Mouse (Mus musculus) embryonic facial prominence, embryonic 14.5 days (tissue): ENCODE data around the gene Dync1i1. TPM values are rescaled to one million over a fixed set of nuclear protein-coding genes. Genes with fewer than 3 reads are reported as not detected.

ENCODE experiments used
- ATAC-seq: fragments of 200-750 bp; cut with Nextera tagmentation; 2 replicates; pipeline ENCODE4 v1.8.0; 2017; ENCODE audit warnings: low read depth, moderate number of reproducible peaks, moderate TSS enrichment
- DNase-seq: peaks from one replicate; pipeline ENCODE4 v3.0.0-alpha.2; 2015; ENCODE audit warnings: low spot score
- H3K27ac ChIP-seq: fragments of 300-500 bp; sonication (generic); replicated peaks from 2 replicates; pipeline ENCODE4 v1.5.1; 2014; ENCODE audit warnings: low read depth, mild to moderate bottlenecking, low read length, moderate library complexity
- H3K27me3 ChIP-seq: fragments of 300-500 bp; sonication (generic); replicated peaks from 2 replicates; pipeline ENCODE4 v1.6.1; 2014; ENCODE audit warnings: low read length; ENCODE audit not compliant: control insufficient read depth, insufficient read depth
- H3K36me3 ChIP-seq: fragments of 300-500 bp; sonication (generic); 2 replicates; pipeline ENCODE4 v1.6.1; 2014; ENCODE audit warnings: low read length, mixed read lengths; ENCODE audit not compliant: control insufficient read depth, insufficient read depth
- H3K4me1 ChIP-seq: fragments of 300-500 bp; sonication (generic); 2 replicates; pipeline ENCODE4 v1.6.1; 2014; ENCODE audit warnings: antibody characterized with exemption, low read length; ENCODE audit not compliant: control insufficient read depth, insufficient read depth
- H3K4me2 ChIP-seq: fragments of 300-500 bp; sonication (generic); 2 replicates; pipeline ENCODE4 v1.6.1; 2014; ENCODE audit warnings: low read depth, mild to moderate bottlenecking, low read length, moderate library complexity, mixed read lengths
- H3K4me3 ChIP-seq: fragments of 300-500 bp; sonication (generic); 2 replicates; pipeline ENCODE4 v1.5.1; 2014; ENCODE audit warnings: low read depth, mild to moderate bottlenecking, low read length
- H3K9ac ChIP-seq: fragments of 300-500 bp; sonication (generic); 2 replicates; pipeline ENCODE4 v1.6.1; 2014; ENCODE audit warnings: low read depth, mild to moderate bottlenecking, low read length, moderate library complexity, mixed read lengths
- H3K9me3 ChIP-seq: fragments of 300-500 bp; sonication (generic); 2 replicates; pipeline ENCODE4 v1.6.1; 2016; ENCODE audit warnings: low read length; ENCODE audit not compliant: control insufficient read depth
- whole genome bisulfite sequencing: fragments of 180-500 bp; shearing (Covaris S2); extraction: QIAGEN DNeasy Blood & Tissue Kit; methylation state at CpG from one replicate; pipeline ENCODE4 v1.1.7; 2014; 5-methylcytosine and 5-hydroxymethylcytosine counted together
- polyA plus RNA-seq: library from polyadenylated mRNA; unstranded; fragments of >200 nt; fragmentation: Nextera tagmentation; extraction: Ambion mirVana; gene quantifications from 2 replicates; pipeline ENCODE4 v1.2.1, GENCODE M21; 2014

Gene Dync1i1
- polyA plus RNA-seq, 1 experiment from 2014 or later: 14.3 TPM

- no peak overlapping the region for H3K9ac ChIP-seq
- DNase-seq (peak; percentile 62), ATAC-seq (peak; percentile 70; the same call in 1 of the 2 replicates)
- no peaks in the 10 kb centered on the region; the same call in 1 of the 2 replicates for H3K27me3 ChIP-seq
- H3K4me1 ChIP-seq: peaks cover 8% of the 10 kb centered on the region; the same call in 1 of the 2 replicates
- no peak overlapping the region for H3K4me3 ChIP-seq
- peak overlapping the region; percentile 11; the same call in 1 of the 2 replicates for H3K27ac ChIP-seq
- H3K9me3 ChIP-seq: no peaks in the 10 kb centered on the region
- H3K4me2 ChIP-seq: no peak overlapping the region
- no peaks in the 10 kb centered on the region for H3K36me3 ChIP-seq
- WGBS: 74% methylated on average over 15 of the region's 15 CpGs
Measured at GRCm38 (mm10) chr6:5871581-5872298, 146.3 kb downstream of the Dync1i1 start.

- Histone ChIP-seq H3K4me1 (no peaks in the 10 kb centered on the region), H3K9ac (no peak overlapping the region), H3K4me2 (no peak overlapping the region), H3K27me3 (no peaks in the 10 kb centered on the region), H3K36me3 (no peaks in the 10 kb centered on the region), H3K9me3 (no peaks in the 10 kb centered on the region), H3K4me3 (no peak overlapping the region), H3K27ac (no peak overlapping the region)
- ATAC-seq (peak; percentile 30; the same call in 1 of the 2 replicates), DNase-seq (no peak)
- 68% methylated on average over 6 of the region's 6 CpGs for WGBS
Measured at GRCm38 (mm10) chr6:5889341-5889740, 163.9 kb downstream of the Dync1i1 start.

GRCm38 (mm10) chr6:5911295-5911694 is 185.9 kb downstream of the Dync1i1 start:
- no peaks in the 10 kb centered on the region for H3K36me3 ChIP-seq
- H3K4me3 ChIP-seq: no peak overlapping the region
- H3K27ac ChIP-seq: no peak overlapping the region
- peaks cover 8% of the 10 kb centered on the region for H3K4me1 ChIP-seq
- no peaks in the 10 kb centered on the region for H3K27me3 ChIP-seq
- DNase-seq: no peak
- WGBS: 74% methylated on average over 7 of the region's 7 CpGs
- no peaks in the 10 kb centered on the region for H3K9me3 ChIP-seq
- no peak overlapping the region for H3K9ac ChIP-seq
- no peak overlapping the region for H3K4me2 ChIP-seq
- no peak for ATAC-seq

GRCm38 (mm10) chr6:5915028-5915427 is 189.6 kb downstream of the Dync1i1 start:
- H3K36me3 ChIP-seq: no peaks in the 10 kb centered on the region
- no peak overlapping the region for H3K27ac ChIP-seq
- H3K4me2 ChIP-seq: no peak overlapping the region
- no peak overlapping the region for H3K4me3 ChIP-seq
- ATAC-seq (no peak), DNase-seq (no peak)
- H3K27me3 ChIP-seq: no peaks in the 10 kb centered on the region
- H3K4me1 ChIP-seq: no peaks in the 10 kb centered on the region
- WGBS: 76% methylated on average over 2 of the region's 2 CpGs
- no peaks in the 10 kb centered on the region for H3K9me3 ChIP-seq
- no peak overlapping the region for H3K9ac ChIP-seq

- Histone ChIP-seq H3K4me2 (no peak overlapping the region), H3K9ac (no peak overlapping the region), H3K27me3 (no peaks in the 10 kb centered on the region), H3K36me3 (no peaks in the 10 kb centered on the region), H3K4me1 (no peaks in the 10 kb centered on the region), H3K9me3 (no peaks in the 10 kb centered on the region), H3K27ac (no peak overlapping the region), H3K4me3 (no peak overlapping the region)
- WGBS: 41% methylated on average over 4 of the region's 4 CpGs
- ATAC-seq (no peak), DNase-seq (no peak)
Measured at GRCm38 (mm10) chr6:5920670-5921069, 195.2 kb downstream of the Dync1i1 start.

- Histone ChIP-seq H3K4me1 (no peaks in the 10 kb centered on the region), H3K27ac (no peak overlapping the region), H3K36me3 (no peaks in the 10 kb centered on the region), H3K9me3 (no peaks in the 10 kb centered on the region), H3K9ac (no peak overlapping the region), H3K4me2 (no peak overlapping the region), H3K4me3 (no peak overlapping the region), H3K27me3 (no peaks in the 10 kb centered on the region)
- DNase-seq (no peak), ATAC-seq (no peak)
- WGBS: 79% methylated on average over 1 of the region's 1 CpGs
Measured at GRCm38 (mm10) chr6:5922676-5923075, 197.2 kb downstream of the Dync1i1 start.

- H3K27ac ChIP-seq: no peak overlapping the region
- no peak overlapping the region for H3K4me2 ChIP-seq
- H3K27me3 ChIP-seq: no peaks in the 10 kb centered on the region
- WGBS: 86% methylated on average over 7 of the region's 7 CpGs
- H3K9ac ChIP-seq: no peak overlapping the region
- no peak overlapping the region for H3K4me3 ChIP-seq
- ATAC-seq (no peak), DNase-seq (no peak)
- H3K4me1 ChIP-seq: no peaks in the 10 kb centered on the region
- no peaks in the 10 kb centered on the region for H3K36me3 ChIP-seq
- no peaks in the 10 kb centered on the region for H3K9me3 ChIP-seq
Measured at GRCm38 (mm10) chr6:5923148-5923547, 197.7 kb downstream of the Dync1i1 start.

- no peaks in the 10 kb centered on the region for H3K9me3 ChIP-seq
- peak overlapping the region; percentile 52 for H3K27ac ChIP-seq
- H3K4me1 ChIP-seq: peaks cover 8% of the 10 kb centered on the region
- no peak overlapping the region for H3K4me3 ChIP-seq
- H3K27me3 ChIP-seq: no peaks in the 10 kb centered on the region
- no peak overlapping the region for H3K4me2 ChIP-seq
- 61% methylated on average over 8 of the region's 8 CpGs for whole genome bisulfite sequencing
- no peaks in the 10 kb centered on the region for H3K36me3 ChIP-seq
- no peak; the same call in 1 of the 2 replicates for ATAC-seq
- no peak overlapping the region for H3K9ac ChIP-seq
- DNase-seq: peak; percentile 82
Measured at GRCm38 (mm10) chr6:5930140-5930539, 204.7 kb downstream of the Dync1i1 start.
